Mouse (Mus musculus) hindbrain, embryonic 16.5 days (tissue): ENCODE measurements around the gene Epo. TPM values are rescaled to one million over a fixed set of nuclear protein-coding genes. Genes with fewer than 3 reads are reported as not detected.
A peak's percentile ranks its signal among the peaks of the same experiment; 100 is the strongest.

Experiments
- ATAC-seq: fragments of 200-750 bp; cut with Nextera tagmentation; 2 replicates; pipeline ENCODE4 v1.8.0; 2017; ENCODE audit warnings: moderate TSS enrichment, moderate library complexity
- H3K27ac ChIP-seq: fragments of 300-500 bp; sonication (generic); 2 replicates; pipeline ENCODE4 v1.5.1; 2014; ENCODE audit warnings: low read depth, mild to moderate bottlenecking, control low read depth, low read length, moderate library complexity
- H3K27me3 ChIP-seq: fragments of 300-500 bp; sonication (generic); replicated peaks from 2 replicates; pipeline ENCODE4 v1.6.1; 2014; ENCODE audit warnings: low read length; ENCODE audit not compliant: control insufficient read depth, insufficient read depth
- H3K36me3 ChIP-seq: fragments of 300-500 bp; sonication (generic); 2 replicates; pipeline ENCODE4 v1.6.1; 2014; ENCODE audit warnings: mild to moderate bottlenecking, low read length, moderate library complexity, mixed read lengths; ENCODE audit not compliant: control insufficient read depth, insufficient read depth
- H3K4me1 ChIP-seq: fragments of 300-500 bp; sonication (generic); 2 replicates; pipeline ENCODE4 v1.6.1; 2014; ENCODE audit warnings: low read depth, low read length; ENCODE audit not compliant: control insufficient read depth, insufficient read depth
- H3K4me2 ChIP-seq: fragments of 300-500 bp; sonication (generic); 2 replicates; pipeline ENCODE4 v1.6.1; 2014; ENCODE audit warnings: mild to moderate bottlenecking, low read length, control low read depth, moderate library complexity
- H3K4me3 ChIP-seq: fragments of 300-500 bp; sonication (generic); 2 replicates; pipeline ENCODE4 v1.5.1; 2014; ENCODE audit warnings: mild to moderate bottlenecking, low read length, control low read depth, moderate library complexity
- H3K9ac ChIP-seq: fragments of 300-500 bp; sonication (generic); 2 replicates; pipeline ENCODE4 v1.6.1; 2014; ENCODE audit warnings: low read depth, mild to moderate bottlenecking, control low read depth, low read length, moderate library complexity
- H3K9me3 ChIP-seq: fragments of 300-500 bp; sonication (generic); 2 replicates; pipeline ENCODE4 v1.6.1; 2014; ENCODE audit warnings: mild to moderate bottlenecking, low read length, moderate library complexity; ENCODE audit not compliant: control insufficient read depth
- WGBS: fragments of 180-500 bp; shearing (Covaris S2); extraction: QIAGEN DNeasy Blood & Tissue Kit; methylation state at CpG from one replicate; pipeline ENCODE4 v1.1.7; 2014; 5-methylcytosine and 5-hydroxymethylcytosine counted together
- polyA plus RNA-seq: library from polyadenylated mRNA; unstranded; fragments of >200 nt; fragmentation: Nextera tagmentation; extraction: Ambion mirVana; gene quantifications from 2 replicates; pipeline ENCODE4 v1.2.1, GENCODE M21; 2015

The Epo gene
- polyA plus RNA-seq, 1 experiment from 2014 or later, result not detected

- H3K9me3 ChIP-seq, result no peaks in the 10 kb centered on the region
- peak overlapping the region; percentile 97 for H3K27ac ChIP-seq
- H3K27me3 ChIP-seq, result no peaks in the 10 kb centered on the region
- H3K9ac ChIP-seq, result peak overlapping the region; percentile 98
- peak; percentile 12 for ATAC-seq
- 0% methylated on average over 9 of the region's 12 CpGs for whole genome bisulfite sequencing
- peak overlapping the region; percentile 94 for H3K4me3 ChIP-seq
- peaks cover 15% of the 10 kb centered on the region for H3K36me3 ChIP-seq
- H3K4me2 ChIP-seq, result peak overlapping the region; percentile 69
- H3K4me1 ChIP-seq, result peaks cover 23% of the 10 kb centered on the region
Observed at GRCm38 (mm10) chr5:137532808-137533116, 280 bp downstream of the Epo start.

GRCm38 (mm10) chr5:137532131-137532807 lies 773 bp downstream of the Epo start:
- H3K4me2 ChIP-seq, result peak overlapping the region; percentile 69
- WGBS, result 0% methylated on average over 19 of the region's 19 CpGs
- peak overlapping the region; percentile 98 for H3K9ac ChIP-seq
- peak overlapping the region; percentile 94 for H3K4me3 ChIP-seq
- peaks cover 20% of the 10 kb centered on the region for H3K36me3 ChIP-seq
- no peaks in the 10 kb centered on the region for H3K27me3 ChIP-seq
- peaks cover 23% of the 10 kb centered on the region for H3K4me1 ChIP-seq
- ATAC-seq, result no peak; the same call in 1 of the 2 replicates
- peak overlapping the region; percentile 97 for H3K27ac ChIP-seq
- H3K9me3 ChIP-seq, result no peaks in the 10 kb centered on the region

- under 1% methylated on average over 42 of the region's 51 CpGs for WGBS
- Histone ChIP-seq H3K9ac (peak overlapping the region; percentile 98), H3K27me3 (no peaks in the 10 kb centered on the region), H3K9me3 (no peaks in the 10 kb centered on the region), H3K4me3 (peak overlapping the region; percentile 94), H3K4me2 (peak overlapping the region; percentile 69), H3K27ac (peak overlapping the region; percentile 97), H3K36me3 (peaks cover 22% of the 10 kb centered on the region), H3K4me1 (peaks cover 23% of the 10 kb centered on the region)
- peak; percentile 4; the same call in 1 of the 2 replicates for ATAC-seq
Observed at GRCm38 (mm10) chr5:137531414-137532130, 1.5 kb downstream of the Epo start.

- under 1% methylated on average over 40 of the region's 46 CpGs for WGBS
- ATAC-seq, result peak; percentile 45
Observed at GRCm38 (mm10) chr5:137530588-137531413, 2.2 kb downstream of the Epo start.

GRCm38 (mm10) chr5:137530075-137530474 lies 3.0 kb downstream of the Epo start:
- no peak for ATAC-seq
- Histone ChIP-seq H3K4me2 (peak overlapping the region; percentile 69), H3K4me3 (peak overlapping the region; percentile 94), H3K36me3 (peaks cover 27% of the 10 kb centered on the region), H3K9me3 (no peaks in the 10 kb centered on the region), H3K27me3 (no peaks in the 10 kb centered on the region), H3K27ac (peak overlapping the region; percentile 97), H3K9ac (peak overlapping the region; percentile 98), H3K4me1 (peaks cover 28% of the 10 kb centered on the region)
- WGBS, result 53% methylated on average over 8 of the region's 8 CpGs

More at GRCm38 (mm10) chr5:137530588-137531413, 2.2 kb downstream of the Epo start:
- H3K9ac ChIP-seq, result peak overlapping the region; percentile 98
- H3K27me3 ChIP-seq, result no peaks in the 10 kb centered on the region
- H3K4me3 ChIP-seq, result peak overlapping the region; percentile 94
- H3K4me2 ChIP-seq, result peak overlapping the region; percentile 69
- H3K9me3 ChIP-seq, result no peaks in the 10 kb centered on the region
- H3K27ac ChIP-seq, result peak overlapping the region; percentile 97
- peaks cover 23% of the 10 kb centered on the region for H3K36me3 ChIP-seq
- H3K4me1 ChIP-seq, result peaks cover 28% of the 10 kb centered on the region

- 65% methylated on average over 15 of the region's 15 CpGs for WGBS
- no peak for ATAC-seq
- H3K9ac ChIP-seq, result peak overlapping the region; percentile 98; the same call in 1 of the 2 replicates
- peaks cover 28% of the 10 kb centered on the region for H3K4me1 ChIP-seq
- no peaks in the 10 kb centered on the region for H3K9me3 ChIP-seq
- H3K4me3 ChIP-seq, result no peak overlapping the region
- H3K27me3 ChIP-seq, result no peaks in the 10 kb centered on the region
- H3K4me2 ChIP-seq, result peak overlapping the region; percentile 69
- peaks cover 29% of the 10 kb centered on the region for H3K36me3 ChIP-seq
- H3K27ac ChIP-seq, result peak overlapping the region; percentile 21; the same call in 1 of the 2 replicates
Observed at GRCm38 (mm10) chr5:137529221-137529995, 3.6 kb downstream of the Epo start.

- H3K27me3 ChIP-seq, result no peaks in the 10 kb centered on the region
- no peak overlapping the region for H3K4me3 ChIP-seq
- H3K27ac ChIP-seq, result peak overlapping the region; percentile 34
- no peak overlapping the region for H3K4me2 ChIP-seq
- no peak overlapping the region for H3K9ac ChIP-seq
- peaks cover 37% of the 10 kb centered on the region for H3K36me3 ChIP-seq
- H3K4me1 ChIP-seq, result peaks cover 25% of the 10 kb centered on the region
- 81% methylated on average over 22 of the region's 22 CpGs for WGBS
- ATAC-seq, result no peak
- H3K9me3 ChIP-seq, result no peaks in the 10 kb centered on the region
Observed at GRCm38 (mm10) chr5:137528247-137528968, 4.6 kb downstream of the Epo start.

- no peaks in the 10 kb centered on the region for H3K27me3 ChIP-seq
- no peaks in the 10 kb centered on the region for H3K9me3 ChIP-seq
- no peak overlapping the region for H3K4me3 ChIP-seq
- no peak for ATAC-seq
- no peak overlapping the region for H3K9ac ChIP-seq
- H3K36me3 ChIP-seq, result peaks cover 47% of the 10 kb centered on the region
- H3K4me1 ChIP-seq, result peaks cover 25% of the 10 kb centered on the region
- WGBS, result 25% methylated on average over 1 of the region's 1 CpGs
- no peak overlapping the region for H3K4me2 ChIP-seq
- H3K27ac ChIP-seq, result no peak overlapping the region; the same call in 1 of the 2 replicates
Observed at GRCm38 (mm10) chr5:137527413-137527812, 5.6 kb downstream of the Epo start.
